Mouse (Mus musculus): ENCODE measurements at regions not wholly inside any gene's neighbourhood (a gene's known extent, or its start where the extent isn't known, plus 50 kb on each side); places are given as distances from the start of the nearest gene placed in this dataset.

- ATAC-seq (ENCODE audit: insufficient number of reproducible peaks, low FRiP score, low TSS enrichment, low read depth) (no peak), DNase-seq (ENCODE audit: low spot score) (no peak)
- Histone ChIP-seq H3K4me2 (ENCODE audit: low read depth, severe bottlenecking) (no peak overlapping the region), H3K36me3 (ENCODE audit: control insufficient read depth, insufficient read depth, low read length) (no peaks in the 10 kb centered on the region), H3K9me3 (ENCODE audit: control insufficient read depth, low read length) (no peaks in the 10 kb centered on the region), H3K4me1 (ENCODE audit: control insufficient read depth, insufficient read depth, low read length) (no peaks in the 10 kb centered on the region), H3K9ac (ENCODE audit: low read length) (no peak overlapping the region), H3K27me3 (ENCODE audit: control insufficient read depth, insufficient read depth, low read length) (no peaks in the 10 kb centered on the region), H3K27ac (replicated peaks; ENCODE audit: low read depth, low read length) (no peak overlapping the region), H3K4me3 (ENCODE audit: low read depth, low read length) (no peak overlapping the region)
- 79% methylated on average over 4 of the region's 4 CpGs for WGBS
Observed at GRCm38 (mm10) chr15:62093672-62094071, 1170.9 kb upstream of the A1bg start.

- Histone ChIP-seq H3K9me3 (ENCODE audit: control insufficient read depth, low read length) (no peaks in the 10 kb centered on the region), H3K4me1 (ENCODE audit: control insufficient read depth, insufficient read depth, low read length) (no peaks in the 10 kb centered on the region), H3K4me2 (ENCODE audit: low read depth, severe bottlenecking) (no peak overlapping the region), H3K4me3 (ENCODE audit: low read depth, low read length) (no peak overlapping the region), H3K36me3 (ENCODE audit: control insufficient read depth, insufficient read depth, low read length) (no peaks in the 10 kb centered on the region), H3K9ac (ENCODE audit: low read length) (no peak overlapping the region), H3K27me3 (ENCODE audit: control insufficient read depth, insufficient read depth, low read length) (no peaks in the 10 kb centered on the region), H3K27ac (replicated peaks; ENCODE audit: low read depth, low read length) (no peak overlapping the region)
- ATAC-seq (ENCODE audit: insufficient number of reproducible peaks, low FRiP score, low TSS enrichment, low read depth) = peak; percentile 62; the same call in 1 of the 2 replicates
- WGBS = 4% methylated on average over 5 of the region's 5 CpGs
- peak; percentile 52 for DNase-seq (ENCODE audit: low spot score)
Observed at GRCm38 (mm10) chr15:62092671-62093185, 1169.9 kb upstream of the A1bg start.

GRCm38 (mm10) chr15:62091746-62092659 lies 1169.2 kb upstream of the A1bg start:
- H3K27ac ChIP-seq (replicated peaks; ENCODE audit: low read depth, low read length) = no peak overlapping the region
- no peaks in the 10 kb centered on the region for H3K36me3 ChIP-seq (ENCODE audit: control insufficient read depth, insufficient read depth, low read length)
- 53% methylated on average over 12 of the region's 12 CpGs for WGBS
- H3K9ac ChIP-seq (ENCODE audit: low read length) = no peak overlapping the region
- H3K4me3 ChIP-seq (ENCODE audit: low read depth, low read length) = no peak overlapping the region
- H3K4me1 ChIP-seq (ENCODE audit: control insufficient read depth, insufficient read depth, low read length) = no peaks in the 10 kb centered on the region
- DNase-seq (ENCODE audit: low spot score) (no peak), ATAC-seq (ENCODE audit: insufficient number of reproducible peaks, low FRiP score, low TSS enrichment, low read depth) (no peak)
- H3K9me3 ChIP-seq (ENCODE audit: control insufficient read depth, low read length) = no peaks in the 10 kb centered on the region
- no peak overlapping the region for H3K4me2 ChIP-seq (ENCODE audit: low read depth, severe bottlenecking)
- H3K27me3 ChIP-seq (ENCODE audit: control insufficient read depth, insufficient read depth, low read length) = no peaks in the 10 kb centered on the region

GRCm38 (mm10) chr15:62091144-62091543 lies 1168.3 kb upstream of the A1bg start:
- WGBS = 94% methylated on average over 5 of the region's 5 CpGs
- H3K27ac ChIP-seq (replicated peaks; ENCODE audit: low read depth, low read length) = no peak overlapping the region
- H3K36me3 ChIP-seq (ENCODE audit: control insufficient read depth, insufficient read depth, low read length) = no peaks in the 10 kb centered on the region
- ATAC-seq (ENCODE audit: insufficient number of reproducible peaks, low FRiP score, low TSS enrichment, low read depth) = no peak
- DNase-seq (ENCODE audit: low spot score) = no peak
- H3K4me2 ChIP-seq (ENCODE audit: low read depth, severe bottlenecking) = no peak overlapping the region
- no peak overlapping the region for H3K9ac ChIP-seq (ENCODE audit: low read length)
- H3K27me3 ChIP-seq (ENCODE audit: control insufficient read depth, insufficient read depth, low read length) = no peaks in the 10 kb centered on the region
- no peaks in the 10 kb centered on the region for H3K9me3 ChIP-seq (ENCODE audit: control insufficient read depth, low read length)
- H3K4me3 ChIP-seq (ENCODE audit: low read depth, low read length) = no peak overlapping the region
- no peaks in the 10 kb centered on the region for H3K4me1 ChIP-seq (ENCODE audit: control insufficient read depth, insufficient read depth, low read length)

GRCm38 (mm10) chr15:62088341-62088740 lies 1165.5 kb upstream of the A1bg start:
- Histone ChIP-seq H3K27me3 (ENCODE audit: control insufficient read depth, insufficient read depth, low read length) (no peaks in the 10 kb centered on the region), H3K9me3 (ENCODE audit: control insufficient read depth, low read length) (no peaks in the 10 kb centered on the region), H3K36me3 (ENCODE audit: control insufficient read depth, insufficient read depth, low read length) (no peaks in the 10 kb centered on the region), H3K4me2 (ENCODE audit: low read depth, severe bottlenecking) (no peak overlapping the region), H3K9ac (ENCODE audit: low read length) (no peak overlapping the region), H3K4me1 (ENCODE audit: control insufficient read depth, insufficient read depth, low read length) (no peaks in the 10 kb centered on the region), H3K4me3 (ENCODE audit: low read depth, low read length) (no peak overlapping the region), H3K27ac (replicated peaks; ENCODE audit: low read depth, low read length) (no peak overlapping the region)
- no peak for ATAC-seq (ENCODE audit: insufficient number of reproducible peaks, low FRiP score, low TSS enrichment, low read depth)
- 96% methylated on average over 4 of the region's 4 CpGs for WGBS
- DNase-seq (ENCODE audit: low spot score) = no peak

- no peaks in the 10 kb centered on the region for H3K36me3 ChIP-seq (ENCODE audit: control insufficient read depth, insufficient read depth, low read length)
- H3K27ac ChIP-seq (replicated peaks; ENCODE audit: low read depth, low read length) = no peak overlapping the region
- WGBS = 46% methylated on average over 6 of the region's 6 CpGs
- no peaks in the 10 kb centered on the region for H3K4me1 ChIP-seq (ENCODE audit: control insufficient read depth, insufficient read depth, low read length)
- H3K4me3 ChIP-seq (ENCODE audit: low read depth, low read length) = no peak overlapping the region
- H3K9ac ChIP-seq (ENCODE audit: low read length) = no peak overlapping the region
- no peak for DNase-seq (ENCODE audit: low spot score)
- ATAC-seq (ENCODE audit: insufficient number of reproducible peaks, low FRiP score, low TSS enrichment, low read depth) = no peak
- H3K4me2 ChIP-seq (ENCODE audit: low read depth, severe bottlenecking) = no peak overlapping the region
- no peaks in the 10 kb centered on the region for H3K9me3 ChIP-seq (ENCODE audit: control insufficient read depth, low read length)
- H3K27me3 ChIP-seq (ENCODE audit: control insufficient read depth, insufficient read depth, low read length) = no peaks in the 10 kb centered on the region
Observed at GRCm38 (mm10) chr15:62087755-62088154, 1164.9 kb upstream of the A1bg start.

GRCm38 (mm10) chr15:62086037-62086436 lies 1163.2 kb upstream of the A1bg start:
- DNase-seq (ENCODE audit: low spot score) (no peak), ATAC-seq (ENCODE audit: insufficient number of reproducible peaks, low FRiP score, low TSS enrichment, low read depth) (no peak)
- H3K4me3 ChIP-seq (ENCODE audit: low read depth, low read length) = no peak overlapping the region
- H3K4me2 ChIP-seq (ENCODE audit: low read depth, severe bottlenecking) = no peak overlapping the region
- no peaks in the 10 kb centered on the region for H3K9me3 ChIP-seq (ENCODE audit: control insufficient read depth, low read length)
- WGBS = 82% methylated on average over 3 of the region's 3 CpGs
- no peaks in the 10 kb centered on the region for H3K36me3 ChIP-seq (ENCODE audit: control insufficient read depth, insufficient read depth, low read length)
- H3K4me1 ChIP-seq (ENCODE audit: control insufficient read depth, insufficient read depth, low read length) = no peaks in the 10 kb centered on the region
- H3K9ac ChIP-seq (ENCODE audit: low read length) = no peak overlapping the region
- H3K27ac ChIP-seq (replicated peaks; ENCODE audit: low read depth, low read length) = no peak overlapping the region
- H3K27me3 ChIP-seq (ENCODE audit: control insufficient read depth, insufficient read depth, low read length) = no peaks in the 10 kb centered on the region

GRCm38 (mm10) chr15:62083347-62083746 lies 1160.5 kb upstream of the A1bg start:
- ATAC-seq (ENCODE audit: insufficient number of reproducible peaks, low FRiP score, low TSS enrichment, low read depth) = no peak
- Histone ChIP-seq H3K4me2 (ENCODE audit: low read depth, severe bottlenecking) (no peak overlapping the region), H3K4me1 (ENCODE audit: control insufficient read depth, insufficient read depth, low read length) (no peaks in the 10 kb centered on the region), H3K4me3 (ENCODE audit: low read depth, low read length) (no peak overlapping the region), H3K9ac (ENCODE audit: low read length) (no peak overlapping the region), H3K27me3 (ENCODE audit: control insufficient read depth, insufficient read depth, low read length) (no peaks in the 10 kb centered on the region), H3K27ac (replicated peaks; ENCODE audit: low read depth, low read length) (no peak overlapping the region), H3K36me3 (ENCODE audit: control insufficient read depth, insufficient read depth, low read length) (no peaks in the 10 kb centered on the region), H3K9me3 (ENCODE audit: control insufficient read depth, low read length) (no peaks in the 10 kb centered on the region)
- WGBS = 94% methylated on average over 3 of the region's 3 CpGs
- no peak for DNase-seq (ENCODE audit: low spot score)
